In genomic region chr3:133542084-133542483, GRCm38 (mm10) we compare ENCODE assay signal across 9 mouse cellular contexts. TPM values are rescaled to one million over a fixed set of nuclear protein-coding genes. Genes with fewer than 3 reads are reported as not detected.
DNase-seq lines count a peak whose midpoint lies in the region; ATAC-seq and TF ChIP-seq lines count a peak whose summit lies in the region.
"Had no signal": no experiment of that assay in that cellular context is flagged by ENCODE, and none has a peak within 500 bp of the region (broad histone marks: within the 10 kb centered on the region; RNA-seq: fewer than 3 reads in every experiment).

No protein-coding gene starts in this region.

- no peak overlapping the region for H3K27ac ChIP-seq in lung, embryonic 16.5 days (ENCODE audit: low read length)
- H3K27ac ChIP-seq in intestine, postnatal 0 days (ENCODE audit: low read depth, low read length): no peak overlapping the region
- no peak overlapping the region for H3K27ac ChIP-seq in stomach, embryonic 16.5 days (ENCODE audit: low read length)

- peak overlapping the region; percentile 31; the same call in 1 of the 2 replicates for H3K4me2 ChIP-seq in lung, embryonic 16.5 days (ENCODE audit: low read depth, low read length)
- H3K4me2 ChIP-seq in intestine, postnatal 0 days (replicated peaks; ENCODE audit: low read depth): peak overlapping the region; percentile 96
- peak overlapping the region; percentile 76 for H3K4me2 ChIP-seq in stomach, embryonic 16.5 days (ENCODE audit: low read depth, low read length)

- no peak for TF ChIP-seq CTCF in intestine, postnatal 0 days (IDR thresholded peaks at IDR 0.05; ENCODE audit: low read depth)

- H3K36me3 ChIP-seq in lung, embryonic 16.5 days (ENCODE audit: control insufficient read depth, insufficient read depth, low read length): peaks cover 5% of the 10 kb centered on the region; the same call in 1 of the 2 replicates
- no peaks in the 10 kb centered on the region for H3K36me3 ChIP-seq in intestine, postnatal 0 days (ENCODE audit: control insufficient read depth, insufficient read depth)
- H3K36me3 ChIP-seq in stomach, embryonic 16.5 days (ENCODE audit: control insufficient read depth, insufficient read depth, low read length): 0 out of 2 replicates have a peak, but pooled peaks cover 4% of the 10 kb centered on the region

- H3K27me3 ChIP-seq in lung, embryonic 16.5 days (ENCODE audit: control insufficient read depth, insufficient read depth, low read depth, low read length): no peaks in the 10 kb centered on the region
- H3K27me3 ChIP-seq in intestine, postnatal 0 days (replicated peaks; ENCODE audit: control insufficient read depth, insufficient read depth, low read length): no peaks in the 10 kb centered on the region
- no peaks in the 10 kb centered on the region for H3K27me3 ChIP-seq in stomach, embryonic 16.5 days (ENCODE audit: control insufficient read depth, insufficient read depth, low read length)

- no peak for ATAC-seq in lung, embryonic 16.5 days (ENCODE audit: low read depth)
- ATAC-seq in intestine, postnatal 0 days: no peak
- ATAC-seq in stomach, embryonic 16.5 days (ENCODE audit: insufficient read depth, low FRiP score): no peak

- 0 out of 2 replicates have a peak, but pooled peaks cover 2% of the 10 kb centered on the region for H3K9me3 ChIP-seq in lung, embryonic 16.5 days (ENCODE audit: control insufficient read depth, low read length)
- H3K9me3 ChIP-seq in intestine, postnatal 0 days (ENCODE audit: control insufficient read depth): no peaks in the 10 kb centered on the region
- H3K9me3 ChIP-seq in stomach, embryonic 16.5 days (replicated peaks; ENCODE audit: control insufficient read depth, low read length): no peaks in the 10 kb centered on the region

- intact Hi-C loops in heart, postnatal 36 days (cut with DNase I): loop anchor here (5.0 to 10.0 kb wide), 4 partner anchors 60 to 1673 kb away; partner anchors contain the start of gene Cenpe

- peaks cover 14% of the 10 kb centered on the region; the same call in 1 of the 2 replicates for H3K4me1 ChIP-seq in lung, embryonic 16.5 days (replicated peaks; ENCODE audit: control insufficient read depth, insufficient read depth, low read length)
- H3K4me1 ChIP-seq in intestine, postnatal 0 days (replicated peaks; ENCODE audit: control insufficient read depth, insufficient read depth, low read length): no peaks in the 10 kb centered on the region; the same call in none of the 2 replicates
- peaks cover 15% of the 10 kb centered on the region for H3K4me1 ChIP-seq in stomach, embryonic 16.5 days (ENCODE audit: control insufficient read depth, insufficient read depth, low read length)

- peak; percentile 10 for DNase-seq in heart, adult 11 months
- DNase-seq in heart, postnatal 36 days: no peak
- DNase-seq in lung, postnatal 4 days: no peak
- no peak for DNase-seq in B cell, adult 2 months
- no peak for DNase-seq in right cerebral cortex, postnatal 36 days (ENCODE audit: low spot score in 2 of 2)
- DNase-seq: lung, adult 2 months had no signal

- H3K9ac ChIP-seq in lung, embryonic 16.5 days (ENCODE audit: low read length): no peak overlapping the region
- H3K9ac ChIP-seq in intestine, postnatal 0 days (ENCODE audit: low read depth, low read length): no peak overlapping the region
- H3K9ac ChIP-seq in stomach, embryonic 16.5 days (ENCODE audit: low read length): no peak overlapping the region

- H3K4me3 ChIP-seq in lung, embryonic 16.5 days (ENCODE audit: low read length): peak overlapping the region; percentile 8; the same call in 1 of the 2 replicates
- H3K4me3 ChIP-seq in intestine, postnatal 0 days (ENCODE audit: low read depth, low read length): no peak overlapping the region
- peak overlapping the region; percentile 17 for H3K4me3 ChIP-seq in stomach, embryonic 16.5 days (replicated peaks; ENCODE audit: low read length)

RNA-seq across cellular contexts. Expression of gene Tet2, which starts 2.9 kb away (rescaled TPM):
- total RNA-seq in heart, postnatal 36 days (2021): 10 to 100 TPM; 17.0 to 22.7 TPM
- polyA plus RNA-seq in lung, embryonic 16.5 days (2015; fragmentation: Nextera tagmentation; extraction: Ambion mirVana): 16.1 and 18.8 TPM in 2 replicates
- 9.6 and 10.0 TPM in 2 replicates for polyA plus RNA-seq in intestine, postnatal 0 days (2015; fragmentation: Nextera tagmentation; extraction: Ambion mirVana)
- 13.4 and 16.6 TPM in 2 replicates for polyA plus RNA-seq in stomach, embryonic 16.5 days (2015; fragmentation: Nextera tagmentation; extraction: Ambion mirVana)

Comparison
In these comparisons a context has a peak if more than half of its experiments do, and no peak if none do; other contexts are left out.
1. H3K4me2 ChIP-seq: peak in every context shown above with its lines; median percentile 96 in intestine, postnatal 0 days; 76 in stomach, embryonic 16.5 days; 31 in lung, embryonic 16.5 days.